Mouse (Mus musculus) MEL (cell line): ENCODE results near the gene Nup93. TPM values are rescaled to one million over a fixed set of nuclear protein-coding genes. Genes with fewer than 3 reads are reported as not detected.
A peak's percentile ranks its signal among the peaks of the same experiment; 100 is the strongest.

ENCODE experiments used
- DNase-seq: peaks from one replicate; pipeline ENCODE4 v3.0.0; 2011; ENCODE audit warnings: low read depth, low spot score
- H3K27ac ChIP-seq: 2 replicates; pipeline ENCODE4 v1.5.1; 2012; ENCODE audit warnings: low read depth, mild to moderate bottlenecking, control low read depth, low read length, moderate library complexity; ENCODE audit not compliant: control insufficient read depth
- H3K27me3 ChIP-seq, 2 experiments: fragments of 150-350 bp in 1 of 2; sonication (generic) in 1 of 2; 2 replicates each; pipeline ENCODE4 v1.6.1; 2012; ENCODE audit warnings: low read length in 2 of 2, mild to moderate bottlenecking in 2 of 2, improper control_type of control experiment in 1 of 2, moderate library complexity in 1 of 2; ENCODE audit not compliant: insufficient read depth in 2 of 2, control insufficient read depth in 1 of 2
- H3K36me3 ChIP-seq, 2 experiments: 2 replicates each; pipeline ENCODE4 v1.6.1; 2012 to 2014; ENCODE audit warnings: low read length in 2 of 2, improper control_type of control experiment in 1 of 2, inconsistent platforms in 1 of 2, mild to moderate bottlenecking in 1 of 2; ENCODE audit not compliant: insufficient read depth in 2 of 2, control insufficient read depth in 1 of 2
- H3K4me1 ChIP-seq, 2 experiments: fragments of 150-350 bp in 1 of 2; sonication (generic) in 1 of 2; 2 replicates each; pipeline ENCODE4 v1.6.1; 2012; ENCODE audit warnings: low read length in 2 of 2, improper control_type of control experiment in 1 of 2, mild to moderate bottlenecking in 1 of 2; ENCODE audit not compliant: insufficient read depth in 2 of 2, control insufficient read depth in 1 of 2
- H3K4me3 ChIP-seq, 2 experiments: fragments of 150-350 bp in 1 of 2; sonication (generic) in 1 of 2; 2 replicates each; pipeline ENCODE4 v1.5.1; 2012; ENCODE audit warnings: low read depth in 2 of 2, low read length in 2 of 2, mild to moderate bottlenecking in 2 of 2, moderate library complexity in 2 of 2, control low read depth in 1 of 2, improper control_type of control experiment in 1 of 2; ENCODE audit not compliant: control insufficient read depth in 1 of 2, insufficient read depth in 1 of 2
- H3K79me2 ChIP-seq: 2 replicates; pipeline ENCODE4 v1.6.1; 2012; ENCODE audit warnings: mild to moderate bottlenecking, low read length, moderate library complexity; ENCODE audit not compliant: control insufficient read depth, poor library complexity, insufficient read depth
- H3K9ac ChIP-seq: 2 replicates; pipeline ENCODE4 v1.6.1; 2012; ENCODE audit warnings: low read depth, mild to moderate bottlenecking, control low read depth, low read length, moderate library complexity; ENCODE audit not compliant: control insufficient read depth, poor library complexity, severe bottlenecking
- H3K9me3 ChIP-seq: fragments of 150-350 bp; sonication (generic); replicated peaks from 2 replicates; pipeline ENCODE4 v1.6.1; 2012; ENCODE audit warnings: mild to moderate bottlenecking, low read length, improper control_type of control experiment, moderate library complexity; ENCODE audit not compliant: insufficient read depth
- CTCF ChIP-seq, 3 experiments: IDR thresholded peaks in 2 of 3; conservative IDR thresholded peaks in 1 of 3; 2 replicates each; pipeline ENCODE4 v1.5.1; 2011 to 2012; ENCODE audit warnings: low read length in 3 of 3, low read depth in 2 of 3, mild to moderate bottlenecking in 2 of 3, improper control_type of control experiment in 1 of 3, inconsistent platforms in 1 of 3, mixed read lengths in 1 of 3, moderate library complexity in 1 of 3; ENCODE audit not compliant: control insufficient read depth in 1 of 3, insufficient read depth in 1 of 3, poor library complexity in 1 of 3, severe bottlenecking in 1 of 3
- E2F4 ChIP-seq: IDR thresholded peaks from 2 replicates; pipeline ENCODE4 v1.6.1; 2011; ENCODE audit warnings: low read depth, low read length, improper control_type of control experiment, borderline replicate concordance
- ELF1 ChIP-seq: IDR thresholded peaks from 2 replicates; pipeline ENCODE4 v1.6.1; 2014; ENCODE audit warnings: low read depth, mild to moderate bottlenecking, inconsistent platforms, low read length, improper control_type of control experiment, moderate library complexity
- ETS1 ChIP-seq: IDR thresholded peaks from 2 replicates; pipeline ENCODE4 v1.6.1; 2012; ENCODE audit warnings: low read depth, mild to moderate bottlenecking, inconsistent platforms, low read length, improper control_type of control experiment, moderate library complexity
- GABPA ChIP-seq: IDR thresholded peaks from 2 replicates; pipeline ENCODE4 v1.6.1; 2012; ENCODE audit warnings: low read depth, mild to moderate bottlenecking, inconsistent platforms, low read length, improper control_type of control experiment, moderate library complexity
- JUND ChIP-seq: IDR thresholded peaks from 2 replicates; pipeline ENCODE4 v1.6.1; 2011; ENCODE audit warnings: low read depth, mild to moderate bottlenecking, improper control_type of control experiment, low read length
- MAFK ChIP-seq: IDR thresholded peaks from 2 replicates; pipeline ENCODE4 v1.6.1; 2011; ENCODE audit warnings: low read depth, mild to moderate bottlenecking, low read length, improper control_type of control experiment, borderline replicate concordance
- MAX ChIP-seq: IDR thresholded peaks from 2 replicates; pipeline ENCODE4 v1.6.1; 2011; ENCODE audit warnings: low read length, improper control_type of control experiment
- MAZ ChIP-seq: IDR thresholded peaks from 2 replicates; pipeline ENCODE4 v1.6.1; 2012; ENCODE audit warnings: low read depth, mild to moderate bottlenecking, inconsistent platforms, low read length, improper control_type of control experiment
- MEF2A ChIP-seq: IDR thresholded peaks from 2 replicates; pipeline ENCODE4 v1.6.1; 2014; ENCODE audit warnings: low read depth, mild to moderate bottlenecking, inconsistent platforms, low read length, improper control_type of control experiment; ENCODE audit not compliant: poor library complexity, insufficient replicate concordance, severe bottlenecking; ENCODE audit errors: extremely low read depth
- MXI1 ChIP-seq: IDR thresholded peaks from 2 replicates; pipeline ENCODE4 v1.6.1; 2011; ENCODE audit warnings: mild to moderate bottlenecking, low read depth, low read length, improper control_type of control experiment
- MYC ChIP-seq: IDR thresholded peaks from 2 replicates; pipeline ENCODE4 v1.6.1; 2011; ENCODE audit warnings: low read depth, mild to moderate bottlenecking, low read length, improper control_type of control experiment, moderate library complexity
- NELFE ChIP-seq: IDR thresholded peaks from 2 replicates; pipeline ENCODE4 v1.6.1; 2011; ENCODE audit warnings: low read depth, low read length, improper control_type of control experiment
- NRF1 ChIP-seq: IDR thresholded peaks from 2 replicates; pipeline ENCODE4 v1.6.1; 2014; ENCODE audit warnings: low read depth, mild to moderate bottlenecking, inconsistent platforms, low read length, improper control_type of control experiment, moderate library complexity; ENCODE audit not compliant: poor library complexity, insufficient read depth, severe bottlenecking
- POLR2AphosphoS2 ChIP-seq: IDR thresholded peaks from 2 replicates; pipeline ENCODE4 v1.6.1; 2011; ENCODE audit warnings: low read length, improper control_type of control experiment
- RCOR1 ChIP-seq: IDR thresholded peaks from 2 replicates; pipeline ENCODE4 v1.6.1; 2012; ENCODE audit warnings: low read depth, mild to moderate bottlenecking, inconsistent platforms, low read length, improper control_type of control experiment
- SMC3 ChIP-seq: IDR thresholded peaks from 2 replicates; pipeline ENCODE4 v1.6.1; 2011; ENCODE audit warnings: low read depth, low read length, improper control_type of control experiment
- TBP ChIP-seq: IDR thresholded peaks from 2 replicates; pipeline ENCODE4 v1.8.0; 2011; ENCODE audit warnings: low read depth, low read length, improper control_type of control experiment
- ZC3H11A ChIP-seq: IDR thresholded peaks from 2 replicates; pipeline ENCODE4 v1.6.1; 2012; ENCODE audit warnings: low read depth, mild to moderate bottlenecking, inconsistent platforms, low read length, improper control_type of control experiment
- ZKSCAN1 ChIP-seq: IDR thresholded peaks from 2 replicates; pipeline ENCODE4 v1.6.1; 2012; ENCODE audit warnings: low read depth, mild to moderate bottlenecking, inconsistent platforms, low read length, improper control_type of control experiment, moderate library complexity
- ZMIZ1 ChIP-seq: IDR thresholded peaks from 2 replicates; pipeline ENCODE4 v1.6.1; 2012; ENCODE audit warnings: low read depth, mild to moderate bottlenecking, inconsistent platforms, low read length, improper control_type of control experiment, moderate library complexity
- ZNF384 ChIP-seq: IDR thresholded peaks from 2 replicates; pipeline ENCODE4 v1.6.1; 2012; ENCODE audit warnings: low read depth, mild to moderate bottlenecking, inconsistent platforms, low read length, improper control_type of control experiment
- polyA plus RNA-seq, 2 experiments: library from polyadenylated mRNA; stranded (reverse) in 1 of 2; unstranded in 1 of 2; fragments of >175 nt in 1 of 2; fragments of >200 nt in 1 of 2; gene quantifications; 2 replicates each; pipeline versions ENCODE4 v1.2.1 to v1.2.4; 2012; ENCODE audit warnings: low replicate concordance in 2 of 2, low read depth in 1 of 2; ENCODE audit not compliant: insufficient read length in 2 of 2, insufficient read depth in 1 of 2, missing spikeins in 1 of 2
- total RNA-seq: library from RNA; depleted of rRNA; stranded (reverse); fragments of 300-350 nt; gene quantifications from 2 replicates; pipeline ENCODE4 v1.2.3, GENCODE M21; 2012

The Nup93 gene
- total and polyA plus RNA-seq, 3 experiments, result 71.6 to 292 (median 110) TPM

- Histone ChIP-seq H3K36me3 (peaks cover 0 to 8% of the 10 kb centered on the region in 2 experiments; a peak in 2 of 4 replicates), H3K9ac (peak overlapping the region; percentile 91), H3K79me2 (peaks cover 17% of the 10 kb centered on the region), H3K27me3 (no peaks in the 10 kb centered on the region), H3K4me1 (peaks cover 0 to 13% of the 10 kb centered on the region in 2 experiments; a peak in 2 of 4 replicates), H3K27ac (peak overlapping the region; percentile 97), H3K9me3 (no peaks in the 10 kb centered on the region), H3K4me3 (peak overlapping the region; percentile 82 to 88)
- peak; percentile 53 for DNase-seq
- TF ChIP-seq GABPA (no peak), POLR2AphosphoS2 (peak; percentile 62; the same call in 1 of the 2 replicates), TBP (0 out of 2 replicates have a peak, but pooled peaks have one; percentile 3), MAFK (0 out of 2 replicates have a peak, but pooled peaks have one; percentile 11), ZKSCAN1 (no peak), NELFE (no peak), ZMIZ1 (0 out of 2 replicates have a peak, but pooled peaks have one; percentile 43)
Measured at GRCm38 (mm10) chr8:94180561-94180908, 33.8 kb upstream of the Nup93 start.

DNA sequence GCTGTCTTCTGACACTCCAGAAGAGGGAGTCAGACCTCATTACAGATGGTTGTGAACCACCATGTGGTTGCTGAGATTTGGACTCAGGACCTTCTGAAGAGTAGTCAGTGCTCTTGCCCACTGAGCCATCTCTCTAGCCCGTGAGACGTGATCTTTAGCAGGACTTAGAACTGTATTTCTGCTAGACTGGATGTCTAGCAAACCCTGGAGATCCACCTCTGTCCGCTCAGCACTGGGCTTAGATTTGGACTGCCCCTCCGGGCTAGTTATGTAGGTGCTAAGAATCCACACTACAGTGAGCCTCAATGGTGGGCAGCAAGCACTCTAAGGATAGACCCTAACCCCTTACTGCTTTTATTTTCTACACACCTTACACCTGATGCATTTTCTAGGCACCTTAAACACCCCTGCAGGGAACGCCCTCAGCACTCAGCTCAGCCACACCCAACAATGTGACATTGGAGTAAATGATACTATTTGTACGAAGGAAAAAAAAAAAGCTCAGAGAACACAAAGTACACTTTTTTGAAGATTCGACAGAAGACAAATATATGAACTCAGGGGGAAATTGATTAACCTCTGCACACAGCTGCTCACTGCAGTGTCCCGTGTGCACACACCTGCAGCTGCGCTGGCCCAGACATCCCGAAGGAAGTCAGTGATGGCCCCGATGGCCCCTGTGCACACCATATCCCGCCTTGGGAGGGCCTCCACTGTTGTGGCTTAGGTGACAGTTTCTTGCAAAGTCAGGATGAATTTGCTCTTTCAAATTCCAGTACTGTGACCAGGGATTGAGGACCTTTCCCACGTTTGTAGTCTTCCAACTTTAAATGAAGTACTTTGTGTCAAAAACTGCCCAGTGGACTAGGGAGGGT lies 32.1 kb upstream of the Nup93 start:
- DNase-seq, result peak; percentile 62
- Histone ChIP-seq H3K36me3 (peaks cover 0 to 5% of the 10 kb centered on the region in 2 experiments; a peak in 2 of 4 replicates), H3K9ac (peak overlapping the region; percentile 62), H3K4me3 (peak overlapping the region; percentile 62 to 74), H3K9me3 (no peaks in the 10 kb centered on the region), H3K27me3 (no peaks in the 10 kb centered on the region), H3K4me1 (peaks cover 0 to 16% of the 10 kb centered on the region in 2 experiments; a peak in 2 of 4 replicates), H3K27ac (peak overlapping the region; percentile 72), H3K79me2 (peaks cover 17% of the 10 kb centered on the region)
- no peak for TF ChIP-seq MEF2A
- no peak for TF ChIP-seq SMC3
- TF ChIP-seq E2F4, result no peak
- no peak for TF ChIP-seq ZC3H11A
- TF ChIP-seq JUND, result no peak
- no peak for TF ChIP-seq ELF1
- TF ChIP-seq NRF1, result no peak
- TF ChIP-seq MAZ, result no peak
- no peak for TF ChIP-seq ETS1
- no peak for TF ChIP-seq RCOR1
- 0 out of 2 replicates have a peak, but pooled peaks have one; percentile 31 for TF ChIP-seq MYC
- TF ChIP-seq ZNF384, result peak; percentile 58; the same call in 1 of the 2 replicates
- peak; percentile 15; the same call in 1 of the 2 replicates for TF ChIP-seq MXI1
- TF ChIP-seq CTCF (IDR thresholded peaks at IDR 0.05 in 2 of 3, conservative IDR thresholded peaks at IDR 0.05 in 1 of 3; ENCODE audit: control insufficient read depth in 1 of 3, insufficient read depth in 1 of 3, low read depth in 2 of 3, low read length in 3 of 3, poor library complexity in 1 of 3, severe bottlenecking in 1 of 3), result peak in 1 of 3 experiments; percentile 0; a peak in 1 of 6 replicates
- TF ChIP-seq MAX, result no peak
- TF ChIP-seq POLR2AphosphoS2, result no peak
